Mouse (Mus musculus) myocyte (in vitro differentiated cells): ENCODE measurements around the gene Ptx4.

ENCODE experiments used
- CEBPB ChIP-seq: IDR thresholded peaks from 2 replicates; pipeline ENCODE4 v1.6.1; 2011; ENCODE audit warnings: mild to moderate bottlenecking, moderate library complexity; ENCODE audit not compliant: poor library complexity, insufficient read depth, severe bottlenecking
- E2F4 ChIP-seq: IDR thresholded peaks from one replicate; pipeline ENCODE4 v1.6.1; 2011; ENCODE audit warnings: mild to moderate bottlenecking, control low read depth, moderate library complexity; ENCODE audit not compliant: insufficient read depth
- MAX ChIP-seq: IDR thresholded peaks from one replicate; pipeline ENCODE4 v1.6.1; 2011; ENCODE audit warnings: low read depth, mild to moderate bottlenecking, control low read depth
- MYOD1 ChIP-seq, 3 experiments: IDR thresholded peaks; one replicate each; pipeline ENCODE4 v1.6.1; 2011; ENCODE audit warnings: control low read depth in 2 of 3, low read depth in 2 of 3, mild to moderate bottlenecking in 2 of 3, moderate library complexity in 1 of 3; ENCODE audit not compliant: insufficient read length in 2 of 3, control insufficient read depth in 1 of 3
- MYOG ChIP-seq, 3 experiments: IDR thresholded peaks; one replicate each; pipeline ENCODE4 v1.6.1; 2011; ENCODE audit warnings: control low read depth in 2 of 3, low read depth in 2 of 3, mild to moderate bottlenecking in 2 of 3; ENCODE audit not compliant: insufficient read length in 2 of 3, control insufficient read depth in 1 of 3, insufficient read depth in 1 of 3
- POLR2A ChIP-seq: IDR thresholded peaks from one replicate; pipeline ENCODE4 v1.6.1; 2011; ENCODE audit warnings: low read depth, mild to moderate bottlenecking, control low read depth, moderate library complexity; ENCODE audit not compliant: insufficient read length
- POLR2AphosphoS2 ChIP-seq: IDR thresholded peaks from one replicate; pipeline ENCODE4 v1.6.1; 2011; ENCODE audit warnings: low read depth, control low read depth; ENCODE audit not compliant: insufficient read length
- REST ChIP-seq: IDR thresholded peaks from one replicate; pipeline ENCODE4 v1.6.1; 2011; ENCODE audit warnings: mild to moderate bottlenecking, control low read depth, moderate library complexity; ENCODE audit not compliant: insufficient read depth, insufficient read length
- TCF12 ChIP-seq: IDR thresholded peaks from one replicate; pipeline ENCODE4 v1.6.1; 2011; ENCODE audit warnings: mild to moderate bottlenecking, control low read depth; ENCODE audit not compliant: poor library complexity, insufficient read depth, severe bottlenecking
- USF1 ChIP-seq: IDR thresholded peaks from one replicate; pipeline ENCODE4 v1.6.1; 2011; ENCODE audit warnings: low read depth, mild to moderate bottlenecking, control low read depth, moderate library complexity

DNA sequence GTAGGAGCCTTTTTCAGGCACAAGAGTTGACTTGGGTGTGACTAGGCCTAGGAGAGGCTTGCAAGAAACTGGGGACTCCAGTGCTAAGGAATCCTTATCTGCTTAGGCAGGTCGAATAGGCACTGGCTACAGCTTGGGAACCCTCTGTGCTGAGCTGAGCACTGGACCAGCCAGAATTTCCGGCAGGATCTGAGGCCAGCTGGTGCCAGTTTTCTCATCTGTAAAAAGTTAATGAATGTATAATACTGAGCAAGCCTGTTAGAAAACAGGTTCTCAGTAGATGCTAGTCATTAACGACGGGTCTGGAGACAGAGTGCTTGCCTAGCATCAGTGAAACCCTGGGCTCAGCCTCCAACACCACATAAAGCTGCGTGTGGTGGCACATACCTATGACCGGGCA, 15.1 kb downstream of the Ptx4 start:
- TF ChIP-seq MYOD1 (IDR thresholded peaks at IDR 0.05; ENCODE audit: control insufficient read depth in 1 of 3, insufficient read length in 2 of 3, low read depth in 2 of 3) (no peak), POLR2A (no peak), USF1 (no peak), TCF12 (no peak), POLR2AphosphoS2 (no peak), MAX (no peak), REST (no peak), MYOG (IDR thresholded peaks at IDR 0.05; ENCODE audit: control insufficient read depth in 1 of 3, insufficient read depth in 1 of 3, insufficient read length in 2 of 3, low read depth in 2 of 3) (no peak), E2F4 (no peak), CEBPB (no peak)
